Mouse (Mus musculus) kidney, embryonic 14.5 days (tissue): ENCODE data around the gene Pcgf2. TPM values are rescaled to one million over a fixed set of nuclear protein-coding genes. Genes with fewer than 3 reads are reported as not detected.

ENCODE experiments used
- ATAC-seq: fragments of 200-750 bp; cut with Nextera tagmentation; 2 replicates; pipeline ENCODE4 v1.8.0; 2017; ENCODE audit warnings: moderate number of reproducible peaks, mild to moderate bottlenecking, moderate TSS enrichment, moderate library complexity; ENCODE audit not compliant: low FRiP score, low TSS enrichment
- H3K27ac ChIP-seq: fragments of 300-500 bp; sonication (generic); 2 replicates; pipeline ENCODE4 v1.5.1; 2014; ENCODE audit warnings: low read depth, mild to moderate bottlenecking, low read length, moderate library complexity, mixed read lengths
- H3K27me3 ChIP-seq: fragments of 300-500 bp; sonication (generic); 2 replicates; pipeline ENCODE4 v1.6.1; 2014; ENCODE audit warnings: mild to moderate bottlenecking, low read length; ENCODE audit not compliant: control insufficient read depth, insufficient read depth
- H3K36me3 ChIP-seq: fragments of 300-500 bp; sonication (generic); 2 replicates; pipeline ENCODE4 v1.6.1; 2014; ENCODE audit warnings: low read length, mixed read lengths; ENCODE audit not compliant: control insufficient read depth, insufficient read depth
- H3K4me1 ChIP-seq: fragments of 300-500 bp; sonication (generic); 2 replicates; pipeline ENCODE4 v1.6.1; 2014; ENCODE audit warnings: low read length, mixed read lengths; ENCODE audit not compliant: control insufficient read depth, insufficient read depth
- H3K4me2 ChIP-seq: fragments of 300-500 bp; sonication (generic); replicated peaks from 2 replicates; pipeline ENCODE4 v1.6.1; 2014; ENCODE audit warnings: low read depth, mild to moderate bottlenecking, low read length
- H3K4me3 ChIP-seq: fragments of 300-500 bp; sonication (generic); 2 replicates; pipeline ENCODE4 v1.5.1; 2014; ENCODE audit warnings: mild to moderate bottlenecking, low read length
- H3K9ac ChIP-seq: fragments of 300-500 bp; sonication (generic); 2 replicates; pipeline ENCODE4 v1.6.1; 2014; ENCODE audit warnings: low read depth, mild to moderate bottlenecking, low read length, moderate library complexity
- H3K9me3 ChIP-seq: fragments of 300-500 bp; sonication (generic); 2 replicates; pipeline ENCODE4 v1.6.1; 2016; ENCODE audit warnings: low read length; ENCODE audit not compliant: control insufficient read depth
- WGBS: fragments of 180-500 bp; shearing (Covaris S2); extraction: QIAGEN DNeasy Blood & Tissue Kit; methylation state at CpG from one replicate; pipeline ENCODE4 v1.1.7; 2014; 5-methylcytosine and 5-hydroxymethylcytosine counted together
- polyA plus RNA-seq: library from polyadenylated mRNA; unstranded; fragments of >200 nt; fragmentation: Nextera tagmentation; extraction: Ambion mirVana; gene quantifications from 2 replicates; pipeline ENCODE4 v1.2.1, GENCODE M21; 2014

Gene Pcgf2
- 19.3 and 23.1 TPM in 2 replicates for polyA plus RNA-seq

DNA sequence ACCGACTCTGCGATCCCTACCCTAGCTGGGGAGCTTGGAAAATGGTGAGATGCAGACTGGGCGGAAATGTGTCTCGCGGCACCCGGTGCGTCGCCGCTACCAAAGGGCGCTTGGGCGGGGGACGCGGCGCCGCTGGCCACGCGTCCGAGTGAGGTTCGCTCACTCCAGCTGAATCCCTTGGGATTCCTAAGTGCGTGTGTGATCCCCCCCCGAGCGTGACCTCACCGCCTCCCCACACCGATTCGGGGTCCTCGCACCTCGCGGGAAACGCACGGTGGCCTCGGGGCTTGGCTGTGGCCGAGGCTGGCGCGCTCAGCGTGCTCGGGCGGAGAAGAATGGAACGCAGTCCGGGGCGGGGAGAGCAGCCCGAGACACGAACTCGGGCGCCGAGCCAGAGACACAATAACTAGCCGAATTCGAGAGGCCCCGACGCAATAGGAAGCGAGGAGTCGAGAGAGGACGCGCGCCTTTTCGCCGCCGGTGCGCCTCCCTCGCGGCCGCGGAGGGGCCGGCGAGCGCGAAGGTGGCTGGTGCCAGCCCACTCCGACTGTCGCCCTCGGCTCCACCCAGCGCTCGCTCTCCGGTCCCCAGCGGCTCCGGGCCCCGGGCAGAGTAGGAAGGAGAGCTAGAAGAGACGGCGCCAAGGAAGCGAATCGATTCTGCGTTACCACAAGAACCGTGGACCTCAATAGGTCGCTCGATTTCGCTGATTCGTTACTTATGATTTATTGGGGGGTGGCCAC is at the start of gene Pcgf2:
Gene Pcgf2 (minus strand): TSS at position 495 of the 743 bp plus-strand sequence.
- H3K4me1 ChIP-seq, result peaks cover 39% of the 10 kb centered on the region
- peak within 1 kb of the TSS; percentile 99 for H3K27ac ChIP-seq
- no peaks in the 10 kb centered on the region for H3K9me3 ChIP-seq
- peak within 1 kb of the TSS; percentile 95 for H3K4me2 ChIP-seq
- peak; percentile 7 for ATAC-seq
- WGBS, result under 1% methylated on average over 85 of the region's 85 CpGs
- no peaks in the 10 kb centered on the region for H3K27me3 ChIP-seq
- H3K36me3 ChIP-seq, result peaks cover 5% of the 10 kb centered on the region; the same call in 1 of the 2 replicates
- peak within 1 kb of the TSS; percentile 79 for H3K4me3 ChIP-seq
- H3K9ac ChIP-seq, result peak within 1 kb of the TSS; percentile 88

GRCm38 (mm10) chr11:97748496-97748895 is 48.2 kb upstream of the Pcgf2 start:
- H3K36me3 ChIP-seq, result peaks cover 66% of the 10 kb centered on the region
- no peak for ATAC-seq
- 89% methylated on average over 5 of the region's 5 CpGs for WGBS

GRCm38 (mm10) chr11:97747773-97748172 is 47.5 kb upstream of the Pcgf2 start:
- Histone ChIP-seq H3K9me3 (0 out of 2 replicates have a peak, but pooled peaks cover 3% of the 10 kb centered on the region), H3K36me3 (peaks cover 59% of the 10 kb centered on the region), H3K4me2 (no peak overlapping the region), H3K27ac (no peak overlapping the region), H3K9ac (no peak overlapping the region), H3K4me3 (no peak overlapping the region), H3K27me3 (no peaks in the 10 kb centered on the region), H3K4me1 (peaks cover 9% of the 10 kb centered on the region)
- ATAC-seq, result no peak
- WGBS, result 89% methylated on average over 8 of the region's 8 CpGs

More at GRCm38 (mm10) chr11:97748496-97748895, 48.2 kb upstream of the Pcgf2 start:
- Histone ChIP-seq H3K4me1 (0 out of 2 replicates have a peak, but pooled peaks cover 2% of the 10 kb centered on the region), H3K4me2 (no peak overlapping the region), H3K9me3 (0 out of 2 replicates have a peak, but pooled peaks cover 3% of the 10 kb centered on the region), H3K27ac (no peak overlapping the region), H3K4me3 (no peak overlapping the region), H3K27me3 (no peaks in the 10 kb centered on the region), H3K9ac (no peak overlapping the region)

GRCm38 (mm10) chr11:97745331-97745721 is 45.0 kb upstream of the Pcgf2 start:
- Histone ChIP-seq H3K27ac (no peak overlapping the region), H3K4me1 (peaks cover 19% of the 10 kb centered on the region), H3K4me3 (peak overlapping the region; percentile 81), H3K9ac (peak overlapping the region; percentile 72; the same call in 1 of the 2 replicates), H3K4me2 (peak overlapping the region; percentile 53), H3K36me3 (peaks cover 38% of the 10 kb centered on the region), H3K27me3 (no peaks in the 10 kb centered on the region), H3K9me3 (no peaks in the 10 kb centered on the region)
- no peak; the same call in 1 of the 2 replicates for ATAC-seq
- WGBS, result 11% methylated on average over 13 of the region's 13 CpGs

GRCm38 (mm10) chr11:97744718-97745330 is 44.5 kb upstream of the Pcgf2 start:
- peak overlapping the region; percentile 89 for H3K27ac ChIP-seq
- H3K4me3 ChIP-seq, result peak overlapping the region; percentile 81
- H3K36me3 ChIP-seq, result peaks cover 33% of the 10 kb centered on the region
- H3K27me3 ChIP-seq, result no peaks in the 10 kb centered on the region
- peak overlapping the region; percentile 70 for H3K4me2 ChIP-seq
- no peaks in the 10 kb centered on the region for H3K9me3 ChIP-seq
- peak overlapping the region; percentile 72 for H3K9ac ChIP-seq
- ATAC-seq, result peak; percentile 96
- H3K4me1 ChIP-seq, result peaks cover 25% of the 10 kb centered on the region
- WGBS, result under 1% methylated on average over 47 of the region's 57 CpGs

DNA sequence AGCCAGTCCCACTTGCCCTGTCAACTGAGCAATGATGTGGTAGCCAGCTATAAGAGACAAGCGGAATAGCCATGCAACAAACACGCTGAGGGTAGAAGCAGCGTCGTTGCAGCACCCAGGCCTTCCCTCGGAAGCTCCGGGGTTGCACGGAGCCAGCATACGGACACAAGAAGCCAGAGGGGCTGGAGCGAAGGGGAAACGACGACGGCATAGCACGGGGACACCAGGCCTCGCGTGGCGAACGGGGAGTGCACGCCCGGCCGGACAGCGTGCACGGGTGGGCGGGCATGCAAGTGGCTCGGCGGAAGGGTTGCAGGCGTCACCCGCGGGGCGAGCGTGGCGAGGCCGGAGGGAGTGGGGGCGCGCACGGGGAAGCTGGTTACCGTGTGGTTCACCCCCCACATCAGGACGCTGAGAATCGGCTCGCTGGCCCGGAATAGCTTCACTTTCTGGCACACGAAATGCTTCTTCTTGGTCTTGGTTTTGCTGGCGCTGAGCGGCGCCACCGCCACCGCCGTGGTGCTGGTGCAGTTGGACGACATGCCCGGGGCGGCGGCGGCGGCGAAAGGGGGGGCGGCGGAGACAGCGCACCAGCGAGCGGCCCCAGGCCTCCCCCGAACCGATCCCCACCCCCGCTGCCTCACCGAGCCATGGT is 43.9 kb upstream of the Pcgf2 start, which contains the start of gene Pip4k2b:
Gene Pip4k2b (minus strand): TSS at position 642 of the 655 bp plus-strand sequence.
- H3K4me3 ChIP-seq, result peak within 1 kb of the TSS; percentile 81
- peak; percentile 36 for ATAC-seq
- peak within 1 kb of the TSS; percentile 89 for H3K27ac ChIP-seq
- no peaks in the 10 kb centered on the region for H3K9me3 ChIP-seq
- peak within 1 kb of the TSS; percentile 70 for H3K4me2 ChIP-seq
- peaks cover 32% of the 10 kb centered on the region for H3K36me3 ChIP-seq
- peaks cover 28% of the 10 kb centered on the region for H3K4me1 ChIP-seq
- under 1% methylated on average over 57 of the region's 63 CpGs for WGBS
- H3K9ac ChIP-seq, result peak within 1 kb of the TSS; percentile 72
- H3K27me3 ChIP-seq, result no peaks in the 10 kb centered on the region

- H3K4me1 ChIP-seq, result peaks cover 28% of the 10 kb centered on the region
- peak overlapping the region; percentile 70 for H3K4me2 ChIP-seq
- H3K9ac ChIP-seq, result peak overlapping the region; percentile 72; the same call in 1 of the 2 replicates
- no peaks in the 10 kb centered on the region for H3K27me3 ChIP-seq
- peak overlapping the region; percentile 81 for H3K4me3 ChIP-seq
- H3K27ac ChIP-seq, result no peak overlapping the region; the same call in 1 of the 2 replicates
- H3K36me3 ChIP-seq, result peaks cover 25% of the 10 kb centered on the region
- no peaks in the 10 kb centered on the region for H3K9me3 ChIP-seq
- ATAC-seq, result no peak
- 34% methylated on average over 9 of the region's 9 CpGs for WGBS
These were observed 43.1 kb upstream of the Pcgf2 start for GRCm38 (mm10) chr11:97743423-97743822.

DNA sequence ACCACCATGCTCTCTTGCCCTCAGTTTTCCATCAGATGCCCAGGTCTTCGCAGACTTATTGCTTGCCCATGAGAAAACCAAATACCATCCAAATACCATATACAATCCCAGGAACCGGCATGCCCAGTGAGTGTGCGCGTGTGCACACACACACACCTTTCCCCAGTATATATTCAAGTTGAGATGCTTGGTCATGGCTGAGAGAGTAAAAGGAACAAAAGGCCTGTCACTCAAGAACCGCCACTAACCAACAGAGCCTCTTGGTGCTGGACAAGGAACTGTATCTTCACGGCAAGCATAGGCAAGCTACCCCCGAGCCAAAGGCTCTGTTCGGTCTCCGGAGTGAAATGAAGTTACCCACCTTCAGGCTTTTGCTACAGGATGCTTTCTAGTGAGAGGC is 42.3 kb upstream of the Pcgf2 start:
- Histone ChIP-seq H3K9ac (no peak overlapping the region), H3K27ac (no peak overlapping the region), H3K4me1 (peaks cover 28% of the 10 kb centered on the region), H3K27me3 (no peaks in the 10 kb centered on the region), H3K36me3 (peaks cover 18% of the 10 kb centered on the region), H3K4me2 (peak overlapping the region; percentile 70), H3K4me3 (peak overlapping the region; percentile 81; the same call in 1 of the 2 replicates), H3K9me3 (no peaks in the 10 kb centered on the region)
- ATAC-seq, result no peak
- WGBS, result 84% methylated on average over 9 of the region's 9 CpGs
